ENCODE assay signal across 9 mouse cellular contexts in genomic region chr16:36828820-36829219, GRCm38 (mm10). TPM values are rescaled to one million over a fixed set of nuclear protein-coding genes. Genes with fewer than 3 reads are reported as not detected.
DNase-seq lines count a peak whose midpoint lies in the region; ATAC-seq lines count a peak whose summit lies in the region.
"Had no signal": no experiment of that assay in that cellular context is flagged by ENCODE, and none has a peak within 500 bp of the region (broad histone marks: within the 10 kb centered on the region; RNA-seq: fewer than 3 reads in every experiment).

No protein-coding gene starts in this region.

- H3K27me3 ChIP-seq in megakaryocyte, embryonic 14.5 days (replicated peaks) = peaks cover 9% of the 10 kb centered on the region
- no peaks in the 10 kb centered on the region; the same call in 1 of the 2 replicates for H3K27me3 ChIP-seq in hindbrain, embryonic 16.5 days (replicated peaks; ENCODE audit: control insufficient read depth, insufficient read depth, low read length)

- H3K36me3 ChIP-seq in megakaryocyte, embryonic 14.5 days (replicated peaks; ENCODE audit: low read length) = no peaks in the 10 kb centered on the region
- H3K36me3 ChIP-seq in hindbrain, embryonic 16.5 days (ENCODE audit: control insufficient read depth, insufficient read depth, low read length) = no peaks in the 10 kb centered on the region

- ATAC-seq in CD4-positive, CD25-positive, alpha-beta regulatory T cell, adult 4 months = no peak
- ATAC-seq in megakaryocyte, adult 5-6 weeks (ENCODE audit: poor library complexity, severe bottlenecking) = no peak
- ATAC-seq in hindbrain, embryonic 16.5 days = peak; percentile 23; the same call in 1 of the 2 replicates

- DNase-seq in CD4-positive, CD25-positive, alpha-beta regulatory T cell, adult 2 months (ENCODE audit: low read depth, low spot score) = peak; percentile 24
- peak; percentile 20 for DNase-seq in naive thymus-derived CD4-positive, alpha-beta T cell, adult 2 months (ENCODE audit: low read depth)
- DNase-seq in spleen, postnatal 14 days (ENCODE audit: low spot score in 2 of 2) = no peak
- no peak for DNase-seq in natural killer cell, adult 2 months (ENCODE audit: low spot score in 2 of 2)

- peak overlapping the region; percentile 97 for H3K9ac ChIP-seq in hindbrain, embryonic 16.5 days (ENCODE audit: low read depth, low read length)

- no peaks in the 10 kb centered on the region for H3K9me3 ChIP-seq in megakaryocyte, embryonic 14.5 days
- H3K9me3 ChIP-seq in hindbrain, embryonic 16.5 days (ENCODE audit: control insufficient read depth, low read length) = no peaks in the 10 kb centered on the region

- 3% methylated on average over 11 of the region's 11 CpGs for whole genome bisulfite sequencing in hindbrain, embryonic 16.5 days

- peak overlapping the region; percentile 81 for H3K4me2 ChIP-seq in hindbrain, embryonic 16.5 days (ENCODE audit: low read length)

- peak overlapping the region; percentile 98 for H3K4me3 ChIP-seq in megakaryocyte, embryonic 14.5 days (replicated peaks)
- peak overlapping the region; percentile 91 for H3K4me3 ChIP-seq in hindbrain, embryonic 16.5 days (ENCODE audit: low read length)

- H3K27ac ChIP-seq in hindbrain, embryonic 16.5 days (ENCODE audit: low read depth, low read length) = no peak overlapping the region

- H3K4me1 ChIP-seq in megakaryocyte, embryonic 14.5 days = peaks cover 11% of the 10 kb centered on the region
- peaks cover 6% of the 10 kb centered on the region for H3K4me1 ChIP-seq in hindbrain, embryonic 16.5 days (ENCODE audit: control insufficient read depth, insufficient read depth, low read depth, low read length)

RNA-seq across cellular contexts. Expression of gene Iqcb1, which starts 0.6 kb away (rescaled TPM):
- polyA plus RNA-seq in CD4-positive, CD25-positive, alpha-beta regulatory T cell, adult 4 months (2017; shearing (Covaris generic)) = 10 to 100 TPM; 11.8 to 20.6 TPM
- 0.36 TPM in 1 of 2 replicates, not detected in the other for polyA plus RNA-seq in megakaryocyte, embryonic 14.5 days (2012; ENCODE audit: insufficient read depth, low replicate concordance)
- 2.8 and 3.7 TPM in 2 replicates for total RNA-seq in megakaryocyte, adult 5-6 weeks (2015)
- total RNA-seq in megakaryocyte, adult 5-6 weeks (2017) = 3.6 and 5.5 TPM in 2 replicates
- 55.9 and 59.1 TPM in 2 replicates for polyA plus RNA-seq in hindbrain, embryonic 16.5 days (2015; fragmentation: Nextera tagmentation; extraction: Ambion mirVana)

RNA-seq across cellular contexts. Expression of gene Slc15a2, which starts 44.1 kb away (rescaled TPM):
- polyA plus RNA-seq in CD4-positive, CD25-positive, alpha-beta regulatory T cell, adult 4 months (2017; shearing (Covaris generic)) = 10 to 100 TPM; 17.3 to 27.1 TPM
- polyA plus RNA-seq in megakaryocyte, embryonic 14.5 days (2012; ENCODE audit: insufficient read depth, low replicate concordance) = not detected in 2 replicates
- 4.1 and 6.7 TPM in 2 replicates for total RNA-seq in megakaryocyte, adult 5-6 weeks (2015)
- 7.5 and 14.7 TPM in 2 replicates for total RNA-seq in megakaryocyte, adult 5-6 weeks (2017)
- polyA plus RNA-seq in hindbrain, embryonic 16.5 days (2015; fragmentation: Nextera tagmentation; extraction: Ambion mirVana) = 15.3 and 17.9 TPM in 2 replicates

RNA-seq across cellular contexts. Expression of gene Eaf2, which starts 46.0 kb away (rescaled TPM):
- 1 to 10 TPM in 1 of 2 experiments, under 1 TPM in 1; 0.32 to 2.1 TPM for polyA plus RNA-seq in CD4-positive, CD25-positive, alpha-beta regulatory T cell, adult 4 months (2017; shearing (Covaris generic))
- not detected in 2 replicates for polyA plus RNA-seq in megakaryocyte, embryonic 14.5 days (2012; ENCODE audit: insufficient read depth, low replicate concordance)
- total RNA-seq in megakaryocyte, adult 5-6 weeks (2015) = 0.29 and 0.75 TPM in 2 replicates
- total RNA-seq in megakaryocyte, adult 5-6 weeks (2017) = 0.57 and 2.6 TPM in 2 replicates
- polyA plus RNA-seq in hindbrain, embryonic 16.5 days (2015; fragmentation: Nextera tagmentation; extraction: Ambion mirVana) = 0.50 and 0.66 TPM in 2 replicates
- total RNA-seq: hematopoietic stem cell, adult 5-6 weeks had no signal

RNA-seq across cellular contexts. Expression of gene Golgb1, which starts 46.1 kb away (rescaled TPM):
- polyA plus RNA-seq in CD4-positive, CD25-positive, alpha-beta regulatory T cell, adult 4 months (2017; shearing (Covaris generic)) = 10 to 100 TPM; 37.9 to 41.0 TPM
- 15.5 and 21.9 TPM in 2 replicates for polyA plus RNA-seq in megakaryocyte, embryonic 14.5 days (2012; ENCODE audit: insufficient read depth, low replicate concordance)
- 7.9 and 13.2 TPM in 2 replicates for total RNA-seq in megakaryocyte, adult 5-6 weeks (2015)
- total RNA-seq in megakaryocyte, adult 5-6 weeks (2017) = 25.9 and 35.8 TPM in 2 replicates
- polyA plus RNA-seq in hindbrain, embryonic 16.5 days (2015; fragmentation: Nextera tagmentation; extraction: Ambion mirVana) = 72.5 and 74.4 TPM in 2 replicates

Comparison
In these comparisons a context has a peak if more than half of its experiments do, and no peak if none do; other contexts are left out.
1. DNase-seq: peak in CD4-positive, CD25-positive, alpha-beta regulatory T cell, adult 2 months (single experiment) and naive thymus-derived CD4-positive, alpha-beta T cell, adult 2 months (single experiment); none in spleen, postnatal 14 days (0 of 2) and natural killer cell, adult 2 months (0 of 2).
2. RNA of gene Slc15a2, which starts 44.1 kb away (polyA plus RNA-seq): 17.3 to 27.1 TPM in CD4-positive, CD25-positive, alpha-beta regulatory T cell, adult 4 months and 15.3 to 17.9 TPM in hindbrain, embryonic 16.5 days; not detected in megakaryocyte, embryonic 14.5 days; every median in the first group is over 10 times any median in the second.